Mouse (Mus musculus) lung, adult 2 months (tissue): Measurements from ENCODE around the gene Kti12. TPM values are rescaled to one million over a fixed set of nuclear protein-coding genes. Genes with fewer than 3 reads are reported as not detected.
A peak's percentile ranks its signal among the peaks of the same experiment; 100 is the strongest.

Experiments
- DNase-seq: peaks from one replicate; pipeline ENCODE4 v3.0.0; 2022
- H3K4me1 ChIP-seq: fragments of 200-500 bp; 2 replicates; pipeline ENCODE4 v1.6.1; 2011; ENCODE audit warnings: low read length; ENCODE audit not compliant: control insufficient read depth, insufficient read depth
- H3K4me3 ChIP-seq: fragments of 200-500 bp; replicated peaks from 2 replicates; pipeline ENCODE3; 2011; ENCODE audit warnings: low read depth, mild to moderate bottlenecking, control low read depth, low read length; ENCODE audit errors: extremely low read depth
- CTCF ChIP-seq: fragments of 200-500 bp; IDR thresholded peaks from 2 replicates; pipeline ENCODE4 v1.5.1; 2011; ENCODE audit warnings: mild to moderate bottlenecking, low read length, control low read depth; ENCODE audit not compliant: insufficient read depth
- POLR2A ChIP-seq: fragments of 200-500 bp; IDR thresholded peaks from 2 replicates; pipeline ENCODE4 v1.6.1; 2011; ENCODE audit warnings: low read depth, mild to moderate bottlenecking, control low read depth, low read length, borderline replicate concordance; ENCODE audit errors: extremely low read depth
- WGBS: fragments of 180-500 bp; shearing (Covaris S2); methylation state at CpG from one replicate; pipeline ENCODE4 v1.1.7; 2018; 5-methylcytosine and 5-hydroxymethylcytosine counted together
- polyA plus RNA-seq: library from polyadenylated mRNA; depleted of rRNA; stranded (reverse); fragments of >200 nt; gene quantifications from 2 replicates; pipeline ENCODE4 v1.2.3, GENCODE M21; 2012

The Kti12 gene
- polyA plus RNA-seq, 1 experiment, result 26.0 TPM

GRCm38 (mm10) chr4:108832916-108833827 is 14.4 kb upstream of the Kti12 start, which contains the start of gene Btf3l4:
Gene Btf3l4, minus strand, starts transcription at chr4:108833614.
- Histone ChIP-seq H3K4me3 (peak within 1 kb of the TSS; percentile 97), H3K4me1 (peaks cover 7% of the 10 kb centered on the region; the same call in 1 of the 2 replicates)
- peak; percentile 82 for DNase-seq
- TF ChIP-seq CTCF (no peak), POLR2A (peak; percentile 63; the same call in 1 of the 2 replicates)
- under 1% methylated on average over 71 of the region's 73 CpGs for WGBS

GRCm38 (mm10) chr4:108833828-108834114 is 13.8 kb upstream of the Kti12 start:
- DNase-seq, result no peak
- H3K4me1 ChIP-seq, result peaks cover 10% of the 10 kb centered on the region; the same call in 1 of the 2 replicates
- peak overlapping the region; percentile 97 for H3K4me3 ChIP-seq
- TF ChIP-seq POLR2A, result no peak
- TF ChIP-seq CTCF, result no peak
- 0% methylated on average over 6 of the region's 6 CpGs for WGBS

GRCm38 (mm10) chr4:108834115-108834970 is 13.2 kb upstream of the Kti12 start, which contains the start of gene Txndc12:
Gene Txndc12, plus strand, starts transcription at chr4:108834601.
- Histone ChIP-seq H3K4me1 (peaks cover 10% of the 10 kb centered on the region; the same call in 1 of the 2 replicates), H3K4me3 (peak within 1 kb of the TSS; percentile 97)
- TF ChIP-seq CTCF (no peak), POLR2A (peak; percentile 72; the same call in 1 of the 2 replicates)
- peak; percentile 83 for DNase-seq
- WGBS, result under 1% methylated on average over 34 of the region's 34 CpGs

GRCm38 (mm10) chr4:108834971-108835311 is 12.6 kb upstream of the Kti12 start:
- peaks cover 10% of the 10 kb centered on the region; the same call in 1 of the 2 replicates for H3K4me1 ChIP-seq
- DNase-seq, result no peak
- TF ChIP-seq POLR2A (no peak), CTCF (no peak)
- WGBS, result under 1% methylated on average over 15 of the region's 15 CpGs
- peak overlapping the region; percentile 97 for H3K4me3 ChIP-seq

GRCm38 (mm10) chr4:108835496-108835895 is 12.1 kb upstream of the Kti12 start:
- Histone ChIP-seq H3K4me3 (peak overlapping the region; percentile 97), H3K4me1 (peaks cover 7% of the 10 kb centered on the region; the same call in 1 of the 2 replicates)
- TF ChIP-seq CTCF, result no peak
- no peak for TF ChIP-seq POLR2A
- DNase-seq, result no peak
- 39% methylated on average over 3 of the region's 3 CpGs for WGBS

- Histone ChIP-seq H3K4me1 (peaks cover 7% of the 10 kb centered on the region; the same call in 1 of the 2 replicates), H3K4me3 (no peak overlapping the region)
- no peak for TF ChIP-seq POLR2A
- no peak for TF ChIP-seq CTCF
- no peak for DNase-seq
- 35% methylated on average over 4 of the region's 4 CpGs for WGBS
Measured at GRCm38 (mm10) chr4:108838031-108838430, 9.6 kb upstream of the Kti12 start.

GRCm38 (mm10) chr4:108841920-108842578 is 5.5 kb upstream of the Kti12 start:
- Histone ChIP-seq H3K4me3 (no peak overlapping the region), H3K4me1 (0 out of 2 replicates have a peak, but pooled peaks cover 3% of the 10 kb centered on the region)
- no peak for DNase-seq
- TF ChIP-seq POLR2A (no peak), CTCF (no peak)
- 61% methylated on average over 7 of the region's 7 CpGs for WGBS

GRCm38 (mm10) chr4:108843336-108843735 is 4.2 kb upstream of the Kti12 start:
- no peak overlapping the region for H3K4me3 ChIP-seq
- no peak for TF ChIP-seq POLR2A
- TF ChIP-seq CTCF, result no peak
- no peak for DNase-seq

GRCm38 (mm10) chr4:108845824-108846569 is 1.6 kb upstream of the Kti12 start:
- 46% methylated on average over 5 of the region's 5 CpGs for WGBS
- DNase-seq, result no peak
- TF ChIP-seq POLR2A, result no peak
- TF ChIP-seq CTCF, result no peak
- Histone ChIP-seq H3K4me1 (peaks cover 8% of the 10 kb centered on the region), H3K4me3 (no peak overlapping the region)

More at GRCm38 (mm10) chr4:108843336-108843735, 4.2 kb upstream of the Kti12 start:
- 0 out of 2 replicates have a peak, but pooled peaks cover 2% of the 10 kb centered on the region for H3K4me1 ChIP-seq
